Mouse (Mus musculus) limb, embryonic 10.5 days (tissue): ENCODE measurements at regions not wholly inside any gene's neighbourhood (a gene's known extent, or its start where the extent isn't known, plus 50 kb on each side); places are given as distances from the start of the nearest gene placed in this dataset.
"Not testable (repeated sequence)": the region's sequence is repeated elsewhere in the genome, so short reads cannot be mapped to it uniquely, and the experiment has no call there.

Source experiments
- DNase-seq: peaks from one replicate; pipeline ENCODE4 v3.0.0-alpha.2; 2017; ENCODE audit warnings: low spot score
- H3K27ac ChIP-seq: fragments of 300-500 bp; sonication (generic); 2 replicates; pipeline ENCODE4 v1.5.1; 2016; ENCODE audit warnings: mild to moderate bottlenecking
- H3K27me3 ChIP-seq: fragments of 300-500 bp; sonication (generic); 2 replicates; pipeline ENCODE4 v1.6.1; 2016; ENCODE audit warnings: low read depth, mild to moderate bottlenecking; ENCODE audit not compliant: poor library complexity, severe bottlenecking
- H3K36me3 ChIP-seq: fragments of 300-500 bp; sonication (generic); 2 replicates; pipeline ENCODE4 v1.6.1; 2016; ENCODE audit warnings: mild to moderate bottlenecking, moderate library complexity
- H3K4me1 ChIP-seq: fragments of 300-500 bp; sonication (generic); 2 replicates; pipeline ENCODE4 v1.6.1; 2016
- H3K4me3 ChIP-seq: fragments of 300-500 bp; sonication (generic); 2 replicates; pipeline ENCODE4 v1.5.1; 2016; ENCODE audit warnings: mild to moderate bottlenecking, moderate library complexity
- H3K9me3 ChIP-seq: fragments of 300-500 bp; sonication (generic); replicated peaks from 2 replicates; pipeline ENCODE4 v1.6.1; 2016; ENCODE audit warnings: mild to moderate bottlenecking
- WGBS: fragments of 180-500 bp; shearing (Covaris S2); methylation state at CpG from one replicate; pipeline ENCODE4 v1.1.7; 2016; 5-methylcytosine and 5-hydroxymethylcytosine counted together

- no peak for DNase-seq
- Histone ChIP-seq H3K4me1 (no peaks in the 10 kb centered on the region), H3K36me3 (no peaks in the 10 kb centered on the region), H3K27me3 (no peaks in the 10 kb centered on the region), H3K4me3 (no peak overlapping the region), H3K27ac (no peak overlapping the region), H3K9me3 (no peaks in the 10 kb centered on the region)
- WGBS = 88% methylated on average over 6 of the region's 6 CpGs
Observed at GRCm38 (mm10) chr14:37571971-37572370, 436.9 kb upstream of the Ghitm start.

GRCm38 (mm10) chr14:37558258-37558657 lies 423.2 kb upstream of the Ghitm start:
- H3K9me3 ChIP-seq = no peaks in the 10 kb centered on the region
- no peak overlapping the region for H3K27ac ChIP-seq
- H3K4me3 ChIP-seq = no peak overlapping the region
- no peaks in the 10 kb centered on the region for H3K36me3 ChIP-seq
- WGBS = 90% methylated on average over 5 of the region's 5 CpGs
- H3K4me1 ChIP-seq = no peaks in the 10 kb centered on the region
- DNase-seq = no peak
- H3K27me3 ChIP-seq = no peaks in the 10 kb centered on the region

- DNase-seq = no peak
- no peaks in the 10 kb centered on the region for H3K4me1 ChIP-seq
- no peaks in the 10 kb centered on the region for H3K36me3 ChIP-seq
- no peak overlapping the region for H3K27ac ChIP-seq
- no peaks in the 10 kb centered on the region for H3K27me3 ChIP-seq
- H3K9me3 ChIP-seq = no peaks in the 10 kb centered on the region
- no peak overlapping the region for H3K4me3 ChIP-seq
Observed at GRCm38 (mm10) chr14:37523616-37524015, 388.5 kb upstream of the Ghitm start.

DNA sequence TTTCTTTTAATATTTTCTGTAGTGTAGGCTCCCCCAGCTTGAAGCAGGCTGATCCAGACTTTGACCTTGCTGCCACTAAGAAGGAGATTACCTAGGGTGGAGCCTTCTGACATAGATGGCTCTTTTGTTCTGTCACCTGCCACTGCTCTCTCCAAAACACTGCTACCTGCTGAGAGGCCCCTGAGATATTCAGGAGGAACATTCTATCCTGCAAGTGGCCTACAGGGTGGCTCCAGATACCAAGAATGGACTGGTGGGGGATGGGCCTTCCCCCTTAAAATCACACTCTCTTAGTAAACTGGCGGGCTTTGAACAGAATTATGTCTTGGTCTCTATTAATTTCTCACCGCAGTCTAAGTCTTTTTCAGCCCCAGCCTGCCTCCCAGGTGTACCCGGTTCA lies 385.6 kb upstream of the Ghitm start:
- DNase-seq, H3K27ac ChIP-seq, H3K9me3 ChIP-seq, H3K36me3 ChIP-seq, H3K4me3 ChIP-seq, H3K4me1 ChIP-seq, H3K27me3 ChIP-seq: not testable (repeated sequence)
- 89% methylated on average over 3 of the region's 3 CpGs for WGBS

- no peak overlapping the region for H3K27ac ChIP-seq
- no peak for DNase-seq
- no peaks in the 10 kb centered on the region for H3K9me3 ChIP-seq
- 87% methylated on average over 5 of the region's 5 CpGs for WGBS
- no peaks in the 10 kb centered on the region for H3K27me3 ChIP-seq
- H3K36me3 ChIP-seq = no peaks in the 10 kb centered on the region
- no peak overlapping the region for H3K4me3 ChIP-seq
- H3K4me1 ChIP-seq = no peaks in the 10 kb centered on the region
Observed at GRCm38 (mm10) chr14:37505314-37505713, 370.2 kb upstream of the Ghitm start.

GRCm38 (mm10) chr14:37490711-37491110 lies 355.6 kb upstream of the Ghitm start:
- Histone ChIP-seq H3K27ac (no peak overlapping the region), H3K9me3 (no peaks in the 10 kb centered on the region), H3K4me1 (no peaks in the 10 kb centered on the region), H3K27me3 (no peaks in the 10 kb centered on the region), H3K36me3 (no peaks in the 10 kb centered on the region), H3K4me3 (no peak overlapping the region)
- no peak for DNase-seq
- WGBS = 89% methylated on average over 4 of the region's 4 CpGs

DNA sequence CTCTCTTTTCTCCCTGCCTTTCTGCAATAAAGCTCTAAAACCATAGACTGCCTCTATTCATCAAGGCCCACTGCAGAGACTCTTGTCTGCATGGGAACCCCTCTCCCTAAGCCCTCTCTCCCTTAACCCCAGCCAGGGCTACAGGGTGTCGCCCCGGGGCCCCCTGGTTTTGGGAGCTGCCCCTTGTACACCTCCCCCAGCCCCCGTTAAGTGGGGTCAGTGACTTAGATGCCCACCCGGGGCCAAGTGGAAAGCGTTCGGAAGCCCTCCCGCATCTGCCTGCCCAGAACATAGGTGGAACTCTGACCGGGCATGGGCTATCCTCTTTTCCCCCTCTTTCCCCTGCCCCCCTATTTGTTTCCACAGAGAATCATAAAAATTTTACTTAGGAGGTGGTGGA lies 350.2 kb upstream of the Ghitm start:
- DNase-seq = no peak
- Histone ChIP-seq H3K27me3 (no peaks in the 10 kb centered on the region), H3K4me1 (no peaks in the 10 kb centered on the region), H3K4me3 (no peak overlapping the region), H3K27ac (no peak overlapping the region), H3K9me3 (no peaks in the 10 kb centered on the region), H3K36me3 (no peaks in the 10 kb centered on the region)
- WGBS = 90% methylated on average over 8 of the region's 8 CpGs

DNA sequence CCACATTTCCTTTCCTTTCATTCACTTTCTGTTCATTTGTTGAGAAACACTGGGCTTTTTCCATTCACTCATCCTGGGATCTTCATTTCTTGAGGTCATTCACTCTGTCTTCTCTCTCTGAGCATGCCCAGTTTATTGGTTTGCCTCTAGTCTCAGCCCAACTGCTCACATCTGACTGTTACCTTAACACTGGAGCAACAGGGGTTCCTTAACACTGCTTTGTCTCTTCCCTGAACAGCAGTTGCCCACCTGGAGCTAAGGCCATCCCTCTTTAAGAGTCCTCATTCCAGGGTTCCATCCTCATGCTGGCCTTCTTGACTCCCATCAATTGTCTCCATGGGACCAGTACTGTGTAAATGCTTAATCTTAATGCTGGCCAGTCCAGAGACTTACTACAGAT lies 342.5 kb upstream of the Ghitm start:
- Histone ChIP-seq H3K4me3 (no peak overlapping the region), H3K27ac (no peak overlapping the region), H3K36me3 (no peaks in the 10 kb centered on the region), H3K9me3 (no peaks in the 10 kb centered on the region), H3K4me1 (no peaks in the 10 kb centered on the region), H3K27me3 (no peaks in the 10 kb centered on the region)
- no peak for DNase-seq

- Histone ChIP-seq H3K36me3 (no peaks in the 10 kb centered on the region), H3K9me3 (no peaks in the 10 kb centered on the region), H3K4me3 (no peak overlapping the region), H3K27ac (no peak overlapping the region), H3K27me3 (no peaks in the 10 kb centered on the region), H3K4me1 (no peaks in the 10 kb centered on the region)
- WGBS = 72% methylated on average over 2 of the region's 2 CpGs
- no peak for DNase-seq
Observed at GRCm38 (mm10) chr14:37468711-37469110, 333.6 kb upstream of the Ghitm start.

DNA sequence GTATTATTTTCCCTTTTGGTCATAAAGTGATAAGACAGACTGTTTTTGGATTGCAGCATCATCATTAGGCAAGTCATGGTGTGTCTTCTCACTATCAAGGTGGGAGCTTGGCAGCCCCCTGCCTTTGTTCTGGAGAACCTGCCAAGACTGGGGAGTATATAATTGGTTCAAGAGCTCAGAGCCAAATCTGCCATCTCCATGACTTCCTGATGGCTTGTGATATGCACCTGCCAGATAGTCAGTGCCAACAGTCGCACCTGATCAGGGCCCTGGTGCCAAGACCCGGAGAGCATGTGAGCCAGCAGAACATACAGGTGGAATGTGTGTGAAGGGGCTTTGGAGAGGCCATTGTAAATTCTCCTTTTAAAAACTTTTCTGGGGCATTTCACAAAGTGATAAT lies 305.8 kb upstream of the Ghitm start:
- H3K9me3 ChIP-seq = no peaks in the 10 kb centered on the region
- no peaks in the 10 kb centered on the region for H3K36me3 ChIP-seq
- no peaks in the 10 kb centered on the region for H3K27me3 ChIP-seq
- H3K4me1 ChIP-seq = no peaks in the 10 kb centered on the region
- DNase-seq = no peak
- 80% methylated on average over 2 of the region's 2 CpGs for WGBS
- no peak overlapping the region for H3K4me3 ChIP-seq
- no peak overlapping the region for H3K27ac ChIP-seq

DNA sequence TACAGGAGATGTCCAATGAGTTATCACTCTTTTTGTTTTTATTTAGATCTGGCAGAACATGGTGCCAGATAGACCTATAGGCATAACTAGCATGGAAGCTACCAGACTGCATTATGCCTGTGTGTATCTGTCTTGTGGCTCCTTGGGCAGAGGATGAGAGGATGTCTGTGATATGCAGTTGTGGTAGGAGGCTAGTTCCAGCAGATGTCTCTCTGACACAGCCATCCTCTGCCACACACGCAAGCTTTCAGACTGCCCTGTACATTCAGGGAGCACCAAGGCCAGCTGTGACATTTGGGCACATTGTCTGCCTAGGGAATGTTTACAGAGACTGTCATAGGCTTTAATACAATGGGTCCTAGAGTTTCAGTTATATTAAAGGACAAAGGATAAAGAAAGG lies 295.6 kb upstream of the Ghitm start:
- Histone ChIP-seq H3K4me1 (no peaks in the 10 kb centered on the region), H3K36me3 (no peaks in the 10 kb centered on the region), H3K9me3 (no peaks in the 10 kb centered on the region), H3K4me3 (no peak overlapping the region), H3K27ac (no peak overlapping the region), H3K27me3 (no peaks in the 10 kb centered on the region)
- 92% methylated on average over 1 of the region's 1 CpGs for WGBS
- no peak for DNase-seq

DNA sequence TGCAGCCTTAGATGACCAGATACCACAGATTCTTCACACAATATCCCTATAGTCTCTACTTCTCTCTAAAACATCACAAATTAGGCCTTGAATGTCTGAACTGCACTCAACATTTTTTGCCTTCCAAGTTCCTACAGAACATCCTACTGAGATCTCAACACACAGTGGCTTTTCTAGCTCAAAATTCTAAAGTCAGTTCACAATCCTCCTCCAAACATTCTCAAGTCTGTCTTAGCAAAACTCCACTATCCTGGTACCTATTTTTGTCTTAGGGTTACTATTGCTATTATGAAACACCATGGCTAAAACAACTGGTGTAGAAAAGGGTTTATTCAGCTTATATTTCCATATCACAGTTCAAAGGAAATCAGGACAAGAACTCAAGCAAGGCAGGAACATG lies 290.4 kb upstream of the Ghitm start:
- Histone ChIP-seq H3K27me3 (no peaks in the 10 kb centered on the region), H3K4me3 (no peak overlapping the region), H3K9me3 (no peaks in the 10 kb centered on the region), H3K27ac (no peak overlapping the region), H3K36me3 (no peaks in the 10 kb centered on the region), H3K4me1 (no peaks in the 10 kb centered on the region)
- DNase-seq = no peak

GRCm38 (mm10) chr14:37421566-37421965 lies 286.5 kb upstream of the Ghitm start:
- 54% methylated on average over 2 of the region's 2 CpGs for WGBS
- DNase-seq = no peak
- no peak overlapping the region for H3K4me3 ChIP-seq
- no peaks in the 10 kb centered on the region for H3K27me3 ChIP-seq
- no peaks in the 10 kb centered on the region for H3K9me3 ChIP-seq
- H3K36me3 ChIP-seq = no peaks in the 10 kb centered on the region
- H3K4me1 ChIP-seq = no peaks in the 10 kb centered on the region
- no peak overlapping the region for H3K27ac ChIP-seq

DNA sequence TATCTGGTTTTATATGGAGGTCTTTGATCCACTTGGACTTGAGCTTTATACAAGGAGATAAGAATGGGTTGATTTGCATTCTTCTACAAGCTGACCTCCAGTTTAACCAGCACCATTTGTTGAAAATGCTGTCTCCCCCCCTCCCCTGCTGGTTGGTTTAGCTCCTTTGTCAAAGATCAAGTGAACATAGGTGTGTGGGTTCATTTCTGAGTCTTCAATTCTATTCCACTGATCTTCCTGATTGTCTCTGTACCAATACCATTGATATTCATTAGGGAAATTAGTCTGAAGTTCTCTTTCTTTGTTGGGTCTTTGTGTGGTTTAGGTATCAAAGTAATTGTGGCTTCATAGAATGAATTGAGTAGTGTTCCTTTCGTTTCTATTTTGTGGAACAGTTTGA lies 277.5 kb upstream of the Ghitm start:
- not testable (repeated sequence) for H3K36me3 ChIP-seq, H3K9me3 ChIP-seq, H3K27me3 ChIP-seq, H3K4me3 ChIP-seq, DNase-seq, H3K27ac ChIP-seq, H3K4me1 ChIP-seq
- 65% methylated on average over 1 of the region's 1 CpGs for WGBS

- Histone ChIP-seq H3K27me3 (no peaks in the 10 kb centered on the region), H3K4me3 (no peak overlapping the region), H3K27ac (no peak overlapping the region), H3K4me1 (no peaks in the 10 kb centered on the region), H3K36me3 (no peaks in the 10 kb centered on the region), H3K9me3 (no peaks in the 10 kb centered on the region)
- WGBS = 91% methylated on average over 1 of the region's 1 CpGs
- no peak for DNase-seq
Observed at GRCm38 (mm10) chr14:37371972-37372371, 236.9 kb upstream of the Ghitm start.
